Mouse (Mus musculus) hindbrain, embryonic 13.5 days (tissue): ENCODE measurements around the gene Slc3a1. TPM values are rescaled to one million over a fixed set of nuclear protein-coding genes. Genes with fewer than 3 reads are reported as not detected.

Experiments
- ATAC-seq: fragments of 200-750 bp; cut with Nextera tagmentation; 2 replicates; pipeline ENCODE4 v1.8.0; 2017; ENCODE audit warnings: moderate TSS enrichment; ENCODE audit not compliant: low FRiP score
- H3K27ac ChIP-seq: fragments of 300-500 bp; sonication (generic); 2 replicates; pipeline ENCODE4 v1.5.1; 2015; ENCODE audit warnings: inconsistent platforms, mild to moderate bottlenecking, moderate library complexity
- H3K27me3 ChIP-seq: fragments of 300-500 bp; sonication (generic); 2 replicates; pipeline ENCODE4 v1.6.1; 2015; ENCODE audit warnings: mild to moderate bottlenecking, inconsistent platforms
- H3K36me3 ChIP-seq: fragments of 300-500 bp; sonication (generic); 2 replicates; pipeline ENCODE4 v1.6.1; 2015; ENCODE audit warnings: mild to moderate bottlenecking, inconsistent platforms
- H3K4me1 ChIP-seq: fragments of 300-500 bp; sonication (generic); replicated peaks from 2 replicates; pipeline ENCODE4 v1.6.1; 2015; ENCODE audit warnings: inconsistent platforms
- H3K4me2 ChIP-seq: fragments of 300-500 bp; sonication (generic); 2 replicates; pipeline ENCODE4 v1.6.1; 2015; ENCODE audit warnings: inconsistent platforms, mild to moderate bottlenecking, moderate library complexity
- H3K4me3 ChIP-seq: fragments of 300-500 bp; sonication (generic); 2 replicates; pipeline ENCODE4 v1.5.1; 2015; ENCODE audit warnings: mild to moderate bottlenecking, inconsistent platforms
- H3K9ac ChIP-seq: fragments of 300-500 bp; sonication (generic); 2 replicates; pipeline ENCODE4 v1.6.1; 2015; ENCODE audit warnings: mild to moderate bottlenecking, inconsistent platforms
- H3K9me3 ChIP-seq: fragments of 300-500 bp; sonication (generic); 2 replicates; pipeline ENCODE4 v1.6.1; 2016; ENCODE audit warnings: inconsistent platforms
- WGBS: fragments of 180-500 bp; shearing (Covaris S2); methylation state at CpG from one replicate; pipeline ENCODE4 v1.1.7; 2015; 5-methylcytosine and 5-hydroxymethylcytosine counted together
- polyA plus RNA-seq: library from polyadenylated mRNA; unstranded; fragments of >200 nt; fragmentation: Nextera tagmentation; extraction: Ambion mirVana; gene quantifications from 2 replicates; pipeline ENCODE4 v1.2.1, GENCODE M21; 2015

The Slc3a1 gene
- polyA plus RNA-seq, 1 experiment from 2014 or later = 0.32 TPM

DNA sequence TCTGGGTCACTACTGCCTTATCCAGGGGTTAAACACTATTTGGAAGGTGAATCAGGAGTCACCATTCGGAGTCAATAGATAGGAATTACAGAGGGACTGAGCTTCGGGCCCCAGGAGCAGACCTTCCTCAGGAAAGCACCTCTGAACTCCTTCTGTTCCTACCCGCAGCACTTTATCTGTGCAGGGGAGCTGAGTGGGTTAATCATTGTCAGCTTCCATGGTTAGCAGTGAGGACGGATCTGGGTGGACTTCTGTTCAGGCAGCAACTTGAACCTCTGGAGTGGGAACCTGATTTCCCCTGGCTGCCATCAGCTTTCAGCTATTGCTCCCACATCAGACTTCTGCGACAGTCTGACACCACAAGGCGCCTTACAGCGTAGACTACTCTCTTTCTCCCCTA is 12.7 kb downstream of the Slc3a1 start:
- Histone ChIP-seq H3K27ac (no peak overlapping the region), H3K9ac (no peak overlapping the region), H3K4me1 (no peaks in the 10 kb centered on the region), H3K4me2 (no peak overlapping the region), H3K36me3 (no peaks in the 10 kb centered on the region), H3K9me3 (no peaks in the 10 kb centered on the region), H3K27me3 (no peaks in the 10 kb centered on the region), H3K4me3 (no peak overlapping the region)
- ATAC-seq = no peak
- 83% methylated on average over 7 of the region's 7 CpGs for WGBS

DNA sequence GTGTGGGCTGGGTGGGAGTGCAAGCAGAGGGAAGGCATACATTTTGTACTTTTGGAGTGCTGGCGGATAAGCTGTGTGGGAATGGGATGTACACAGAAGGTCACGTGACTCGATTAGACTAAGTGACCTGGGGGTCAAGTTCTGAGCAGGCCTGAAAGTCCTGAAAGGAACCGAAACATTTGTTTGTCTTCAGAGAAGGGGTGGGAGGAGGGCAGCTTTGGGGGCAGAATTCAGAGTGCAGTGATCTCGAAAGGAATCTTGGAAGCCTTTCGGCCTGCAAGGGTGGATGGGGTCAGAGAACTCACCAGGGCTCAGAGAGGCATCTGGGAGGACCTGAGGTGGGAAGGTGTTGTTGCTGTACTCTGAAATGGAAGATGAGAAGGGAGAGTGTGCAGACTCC is 14.2 kb downstream of the Slc3a1 start:
- Histone ChIP-seq H3K9ac (no peak overlapping the region), H3K4me2 (no peak overlapping the region), H3K9me3 (no peaks in the 10 kb centered on the region), H3K27me3 (no peaks in the 10 kb centered on the region), H3K4me3 (no peak overlapping the region), H3K4me1 (no peaks in the 10 kb centered on the region), H3K36me3 (no peaks in the 10 kb centered on the region), H3K27ac (no peak overlapping the region)
- WGBS = 59% methylated on average over 6 of the region's 6 CpGs
- ATAC-seq = no peak

DNA sequence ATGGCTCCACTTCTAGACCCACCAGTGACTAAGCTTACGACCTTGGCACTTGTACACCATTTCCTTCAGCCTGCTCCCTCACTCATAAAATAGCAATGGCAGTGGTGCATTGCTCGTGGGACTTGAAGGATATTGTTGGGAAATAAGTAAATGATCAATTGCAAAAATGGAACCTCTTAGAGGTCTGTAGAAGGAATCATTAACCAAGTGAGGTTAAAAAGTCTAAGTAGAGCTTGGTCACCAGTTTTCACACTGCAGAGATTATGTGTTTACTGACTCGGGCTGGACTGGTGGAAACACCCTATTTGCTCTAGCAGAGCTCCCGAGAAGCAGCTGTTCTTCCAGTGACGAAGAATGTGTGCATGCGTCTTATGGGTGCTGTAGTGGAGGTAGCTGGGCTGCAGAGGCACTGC is 15.2 kb downstream of the Slc3a1 start:
- Histone ChIP-seq H3K36me3 (no peaks in the 10 kb centered on the region), H3K4me2 (no peak overlapping the region), H3K9ac (no peak overlapping the region), H3K4me1 (no peaks in the 10 kb centered on the region), H3K9me3 (no peaks in the 10 kb centered on the region), H3K27ac (no peak overlapping the region), H3K27me3 (no peaks in the 10 kb centered on the region), H3K4me3 (no peak overlapping the region)
- no peak for ATAC-seq
- 88% methylated on average over 6 of the region's 6 CpGs for WGBS

DNA sequence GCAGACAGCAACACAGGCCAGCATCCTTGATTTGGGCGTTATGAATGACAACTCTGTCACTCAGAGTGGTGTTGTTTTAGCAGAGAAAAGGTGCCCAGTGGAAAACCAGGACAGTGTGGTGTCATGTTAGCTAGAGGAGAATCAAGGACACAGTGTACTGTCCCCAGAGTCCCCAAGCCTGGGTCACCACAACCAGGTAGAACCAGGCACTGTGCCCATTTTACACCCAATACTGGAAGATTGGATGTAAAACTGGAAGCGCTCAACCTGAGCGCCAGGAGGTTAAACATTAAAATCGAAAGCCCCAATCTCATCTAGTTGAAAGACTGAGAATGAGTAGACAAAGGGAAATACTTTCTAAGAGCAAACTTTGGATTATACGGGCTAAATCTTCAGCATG is 16.3 kb downstream of the Slc3a1 start:
- ATAC-seq = no peak
- 96% methylated on average over 5 of the region's 5 CpGs for WGBS
- Histone ChIP-seq H3K9me3 (no peaks in the 10 kb centered on the region), H3K4me3 (no peak overlapping the region), H3K27me3 (no peaks in the 10 kb centered on the region), H3K9ac (no peak overlapping the region), H3K36me3 (no peaks in the 10 kb centered on the region), H3K4me1 (no peaks in the 10 kb centered on the region), H3K4me2 (no peak overlapping the region), H3K27ac (no peak overlapping the region)

DNA sequence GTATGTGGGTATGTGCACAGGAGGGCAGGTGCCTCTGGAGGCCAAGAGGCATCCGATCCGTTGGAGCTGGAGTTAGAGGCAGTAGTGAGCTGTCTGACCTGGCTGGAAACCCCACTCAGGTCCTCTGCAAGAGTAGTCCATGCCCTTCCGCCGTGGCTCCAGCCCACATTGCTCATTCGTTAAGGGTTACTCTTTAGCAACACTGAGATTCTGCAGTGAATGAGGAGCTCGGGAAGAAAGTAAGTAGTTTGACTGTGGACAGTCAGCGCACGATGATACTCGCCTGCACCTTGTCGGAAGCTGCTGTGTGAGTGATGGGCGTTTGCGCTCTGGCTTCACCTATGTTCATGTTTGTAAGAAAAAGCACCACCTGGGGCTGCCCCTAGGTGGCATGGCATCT is 17.0 kb downstream of the Slc3a1 start:
- no peak for ATAC-seq
- no peaks in the 10 kb centered on the region for H3K27me3 ChIP-seq
- no peak overlapping the region for H3K4me2 ChIP-seq
- H3K36me3 ChIP-seq = no peaks in the 10 kb centered on the region
- H3K4me3 ChIP-seq = no peak overlapping the region
- 85% methylated on average over 12 of the region's 12 CpGs for WGBS
- no peak overlapping the region for H3K9ac ChIP-seq
- no peak overlapping the region for H3K27ac ChIP-seq
- no peaks in the 10 kb centered on the region for H3K4me1 ChIP-seq
- no peaks in the 10 kb centered on the region for H3K9me3 ChIP-seq

DNA sequence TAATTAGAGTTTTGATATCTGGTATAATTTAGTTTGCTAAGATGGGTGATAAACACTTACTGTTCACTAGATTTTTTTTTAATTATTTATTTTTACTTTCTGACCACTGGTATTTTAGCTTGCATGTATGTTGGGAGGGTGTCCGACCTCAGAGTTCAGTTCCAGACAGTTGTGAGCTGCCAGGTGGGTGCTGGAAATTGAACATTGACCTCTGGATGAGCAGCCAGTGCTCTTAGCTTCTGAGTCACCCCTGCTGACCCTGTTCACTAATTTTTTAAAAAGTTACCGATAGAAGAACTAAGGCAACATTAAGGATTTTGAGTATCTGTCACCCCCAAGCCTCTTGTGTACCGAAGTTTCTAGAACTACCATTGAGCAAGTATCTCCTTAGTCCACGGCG is 20.2 kb downstream of the Slc3a1 start:
- H3K4me3 ChIP-seq = no peak overlapping the region
- no peaks in the 10 kb centered on the region for H3K4me1 ChIP-seq
- 93% methylated on average over 5 of the region's 5 CpGs for WGBS
- no peaks in the 10 kb centered on the region for H3K9me3 ChIP-seq
- no peak for ATAC-seq
- H3K27me3 ChIP-seq = no peaks in the 10 kb centered on the region
- H3K4me2 ChIP-seq = no peak overlapping the region
- H3K36me3 ChIP-seq = no peaks in the 10 kb centered on the region
- no peak overlapping the region for H3K27ac ChIP-seq
- H3K9ac ChIP-seq = no peak overlapping the region

DNA sequence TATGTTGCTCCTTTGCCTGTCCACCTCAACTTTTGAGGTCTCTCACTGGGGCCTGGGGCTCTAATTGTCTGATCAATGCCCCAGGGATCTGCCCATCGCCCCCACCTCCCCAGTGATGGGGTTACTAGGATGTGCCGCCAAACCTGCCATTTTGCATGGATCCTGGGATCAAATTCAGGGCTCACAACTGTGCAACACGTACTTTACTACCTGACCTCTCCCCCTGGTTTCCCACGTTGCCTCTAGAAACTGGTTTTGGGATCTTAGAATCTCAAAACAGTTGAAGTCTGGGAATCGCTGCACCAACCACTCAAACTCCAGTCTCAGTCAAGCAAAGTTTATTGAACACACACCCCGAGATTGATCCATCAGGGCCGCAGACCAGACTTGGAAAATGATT is 30.1 kb downstream of the Slc3a1 start:
- ATAC-seq = no peak
- 93% methylated on average over 7 of the region's 7 CpGs for WGBS
- Histone ChIP-seq H3K27me3 (no peaks in the 10 kb centered on the region), H3K9me3 (no peaks in the 10 kb centered on the region), H3K4me1 (no peaks in the 10 kb centered on the region), H3K36me3 (peaks cover 13% of the 10 kb centered on the region), H3K9ac (no peak overlapping the region), H3K4me2 (no peak overlapping the region), H3K27ac (no peak overlapping the region), H3K4me3 (no peak overlapping the region)

DNA sequence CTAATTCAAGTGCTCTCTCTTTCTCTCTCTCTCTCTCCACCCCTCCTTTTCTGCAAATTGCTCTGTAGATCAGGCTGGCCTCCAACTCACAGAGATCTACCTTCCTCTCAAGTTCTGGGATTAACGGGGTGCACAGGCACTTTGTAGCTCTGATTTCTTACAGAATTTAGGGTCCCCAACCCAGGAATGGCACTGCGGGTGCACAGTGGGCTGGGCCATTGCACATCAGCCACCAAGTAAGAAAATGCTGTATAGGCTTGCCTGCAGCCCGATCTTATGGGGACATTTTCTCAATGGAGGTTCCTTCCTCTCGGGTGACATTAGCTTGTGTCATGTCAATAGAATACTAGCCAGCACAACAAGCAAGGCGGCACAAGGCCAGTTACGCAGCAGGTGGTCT is 31.0 kb downstream of the Slc3a1 start:
- Histone ChIP-seq H3K27me3 (no peaks in the 10 kb centered on the region), H3K4me2 (no peak overlapping the region), H3K4me3 (no peak overlapping the region), H3K27ac (no peak overlapping the region), H3K9me3 (no peaks in the 10 kb centered on the region), H3K4me1 (no peaks in the 10 kb centered on the region), H3K9ac (no peak overlapping the region), H3K36me3 (peaks cover 22% of the 10 kb centered on the region)
- ATAC-seq = no peak
- 89% methylated on average over 6 of the region's 6 CpGs for WGBS

DNA sequence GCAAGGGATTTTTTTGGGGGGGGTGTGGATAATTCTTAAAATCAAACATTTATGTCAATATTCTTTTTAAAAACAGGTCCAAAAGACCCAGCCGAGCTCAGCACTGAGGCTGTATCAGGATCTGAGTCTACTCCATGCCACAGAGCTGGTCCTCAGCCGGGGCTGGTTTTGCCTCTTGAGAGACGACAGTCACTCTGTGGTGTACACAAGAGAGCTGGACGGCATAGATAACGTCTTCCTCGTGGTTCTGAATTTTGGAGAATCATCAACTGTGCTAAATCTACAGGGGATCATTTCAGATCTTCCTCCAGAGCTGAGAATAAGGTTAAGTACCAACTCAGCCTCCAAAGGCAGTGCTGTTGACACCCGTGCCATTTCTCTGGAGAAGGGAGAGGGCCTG is 35.4 kb downstream of the Slc3a1 start:
- Histone ChIP-seq H3K27me3 (no peaks in the 10 kb centered on the region), H3K9me3 (no peaks in the 10 kb centered on the region), H3K9ac (no peak overlapping the region), H3K4me1 (no peaks in the 10 kb centered on the region), H3K27ac (no peak overlapping the region), H3K4me3 (no peak overlapping the region), H3K36me3 (peaks cover 65% of the 10 kb centered on the region), H3K4me2 (no peak overlapping the region)
- WGBS = 90% methylated on average over 7 of the region's 7 CpGs
- ATAC-seq = no peak

DNA sequence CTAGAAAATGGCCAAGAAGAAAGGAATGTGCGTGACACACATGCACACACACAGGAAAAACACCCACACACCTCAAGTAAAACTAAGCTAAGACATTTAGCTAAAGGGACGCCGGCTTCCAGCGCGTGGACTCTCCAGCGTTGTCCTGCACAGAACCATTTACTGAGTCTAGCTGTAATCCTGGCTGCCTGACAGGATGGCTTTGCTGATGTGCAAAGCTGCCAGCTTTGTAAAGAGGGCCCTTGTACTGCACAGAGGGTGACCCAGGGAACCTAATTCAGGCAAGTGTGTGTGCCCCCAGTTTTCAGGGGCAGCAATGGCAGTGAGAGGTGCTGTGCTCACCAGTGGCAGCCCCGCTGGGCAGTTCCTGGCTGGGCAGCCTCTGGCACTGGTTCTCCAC is 39.2 kb downstream of the Slc3a1 start:
- Histone ChIP-seq H3K9me3 (no peaks in the 10 kb centered on the region), H3K4me1 (peaks cover 1% of the 10 kb centered on the region), H3K9ac (no peak overlapping the region), H3K27ac (no peak overlapping the region), H3K36me3 (peaks cover 94% of the 10 kb centered on the region), H3K4me2 (no peak overlapping the region), H3K4me3 (no peak overlapping the region), H3K27me3 (no peaks in the 10 kb centered on the region)
- 97% methylated on average over 7 of the region's 7 CpGs for WGBS
- no peak for ATAC-seq

DNA sequence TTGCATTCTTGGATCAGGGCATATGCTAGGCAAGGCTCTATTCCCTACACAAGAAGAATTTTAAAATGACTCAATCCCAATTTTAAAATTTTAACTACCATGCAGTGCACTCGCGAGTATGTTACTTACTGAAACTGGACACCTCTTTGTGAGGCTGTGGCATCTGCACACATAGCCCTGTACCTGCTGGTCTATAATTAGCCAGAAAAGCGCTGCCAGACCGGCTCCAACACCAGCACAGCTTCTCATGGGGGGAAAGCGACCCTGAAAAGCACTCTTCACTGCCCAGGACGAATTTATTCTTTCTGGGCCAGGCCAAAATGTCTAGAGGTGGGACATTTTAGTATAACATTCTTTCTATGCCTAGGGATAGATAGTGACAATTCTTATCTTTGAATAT is 42.5 kb downstream of the Slc3a1 start:
- no peak overlapping the region for H3K9ac ChIP-seq
- WGBS = 89% methylated on average over 6 of the region's 6 CpGs
- no peak overlapping the region for H3K4me3 ChIP-seq
- H3K4me2 ChIP-seq = no peak overlapping the region
- no peaks in the 10 kb centered on the region for H3K27me3 ChIP-seq
- H3K27ac ChIP-seq = no peak overlapping the region
- peaks cover 11% of the 10 kb centered on the region for H3K4me1 ChIP-seq
- peaks cover 78% of the 10 kb centered on the region for H3K36me3 ChIP-seq
- no peak for ATAC-seq
- H3K9me3 ChIP-seq = no peaks in the 10 kb centered on the region

DNA sequence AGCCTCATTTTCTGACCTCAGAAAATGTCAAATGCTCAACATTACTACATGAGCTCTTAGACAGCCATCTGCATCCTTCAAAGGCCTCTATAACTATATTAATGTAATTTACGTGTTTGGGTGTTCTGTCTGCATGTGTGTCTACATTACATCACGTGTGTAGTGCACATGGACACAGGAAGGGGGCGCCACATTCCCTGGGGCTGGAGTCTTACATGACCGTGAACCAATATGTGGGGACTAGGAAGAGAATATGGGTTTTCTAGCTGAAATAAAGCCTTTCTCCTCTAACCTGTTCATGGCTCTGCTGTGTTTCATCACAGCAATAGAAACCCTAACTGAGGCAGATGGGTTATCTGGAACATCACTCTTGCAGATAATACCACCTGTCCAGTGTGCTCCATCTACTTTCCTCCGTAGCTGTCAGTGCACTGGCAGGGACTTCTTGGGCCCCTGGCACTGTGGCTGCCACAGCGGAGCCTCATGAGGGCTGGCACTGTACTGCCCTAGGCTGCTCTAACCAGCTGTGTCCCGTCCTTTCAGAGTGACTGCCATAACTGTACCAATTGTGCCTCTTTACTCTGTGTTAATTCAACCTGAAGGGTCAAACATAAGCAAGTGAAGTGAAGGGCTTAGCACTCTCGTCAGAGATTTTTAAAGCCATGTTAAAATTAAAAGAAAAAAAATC is 43.1 kb downstream of the Slc3a1 start:
- 83% methylated on average over 8 of the region's 8 CpGs for WGBS

DNA sequence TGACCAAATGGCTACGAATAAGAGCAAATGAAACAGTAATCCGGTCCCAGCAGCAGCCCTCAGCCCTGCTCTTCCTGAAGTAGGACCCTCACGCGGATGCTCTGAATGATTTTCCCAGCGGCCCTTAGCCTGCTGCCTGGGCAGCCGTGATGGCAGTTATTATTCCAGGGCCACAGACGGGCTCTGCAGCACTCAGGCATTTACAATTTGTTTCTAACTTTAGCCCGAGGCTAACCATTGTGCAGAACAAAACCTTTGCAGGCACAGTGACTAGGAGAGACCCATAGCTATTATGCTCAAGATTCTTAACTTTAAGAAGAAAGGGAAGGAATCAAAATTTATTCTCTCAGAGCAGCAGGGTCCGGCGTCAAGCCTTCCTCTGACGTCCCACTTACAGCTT is 44.2 kb downstream of the Slc3a1 start:
- H3K4me1 ChIP-seq = peaks cover 11% of the 10 kb centered on the region
- ATAC-seq = no peak
- no peaks in the 10 kb centered on the region for H3K27me3 ChIP-seq
- H3K36me3 ChIP-seq = peaks cover 76% of the 10 kb centered on the region
- no peaks in the 10 kb centered on the region for H3K9me3 ChIP-seq
- no peak overlapping the region for H3K9ac ChIP-seq
- H3K4me2 ChIP-seq = no peak overlapping the region
- 36% methylated on average over 11 of the region's 11 CpGs for WGBS
- H3K27ac ChIP-seq = peak overlapping the region; percentile 41; the same call in 1 of the 2 replicates
- no peak overlapping the region for H3K4me3 ChIP-seq

More for the DNA sequence above, 43.1 kb downstream of the Slc3a1 start:
- no peak overlapping the region for H3K4me2 ChIP-seq
- no peak overlapping the region for H3K4me3 ChIP-seq
- no peaks in the 10 kb centered on the region for H3K9me3 ChIP-seq
- peaks cover 11% of the 10 kb centered on the region for H3K4me1 ChIP-seq
- no peaks in the 10 kb centered on the region for H3K27me3 ChIP-seq
- H3K36me3 ChIP-seq = peaks cover 78% of the 10 kb centered on the region
- no peak for ATAC-seq
- H3K27ac ChIP-seq = no peak overlapping the region
- no peak overlapping the region; the same call in 1 of the 2 replicates for H3K9ac ChIP-seq
